10 mouse cellular contexts compared by ENCODE assay signal in the genomic region with DNA sequence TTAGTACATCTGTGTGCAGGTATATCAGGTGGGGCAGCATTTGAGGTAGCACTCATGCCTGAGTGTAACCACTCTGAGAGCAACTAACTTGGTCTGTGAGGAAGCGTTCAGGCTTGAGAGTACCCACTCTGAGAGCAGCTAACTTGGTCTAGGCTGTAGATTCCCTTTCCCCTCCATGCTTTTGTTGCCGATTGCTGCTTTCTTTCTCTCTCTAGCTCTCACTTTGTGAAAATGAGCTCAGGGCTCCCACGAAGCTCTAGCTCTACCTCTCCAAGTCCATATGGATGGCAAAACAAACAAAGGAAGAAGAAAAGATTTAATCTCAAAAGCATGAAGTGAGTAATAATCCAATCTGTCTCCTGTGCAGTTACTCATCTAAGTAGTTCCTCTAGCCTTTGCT.
DNase-seq lines count a peak whose midpoint lies in the region; ATAC-seq lines count a peak whose summit lies in the region.
"Had no signal": no experiment of that assay in that cellular context is flagged by ENCODE, and none has a peak within 500 bp of the region (broad histone marks: within the 10 kb centered on the region; RNA-seq: fewer than 3 reads in every experiment).

No protein-coding gene starts in this region.

- 30% methylated on average over 3 of the region's 3 CpGs for WGBS in heart, embryonic 15.5 days
- WGBS in heart, embryonic 10.5 days = 53% methylated on average over 3 of the region's 3 CpGs
- 25% methylated on average over 3 of the region's 3 CpGs for WGBS in forebrain, embryonic 15.5 days
- 45% methylated on average over 3 of the region's 3 CpGs for WGBS in neural tube, embryonic 15.5 days

- H3K4me3 ChIP-seq in heart, embryonic 15.5 days = peak overlapping the region; percentile 39
- H3K4me3 ChIP-seq in heart, embryonic 10.5 days = no peak overlapping the region
- peak overlapping the region; percentile 10; the same call in 1 of the 2 replicates for H3K4me3 ChIP-seq in forebrain, embryonic 15.5 days
- peak overlapping the region; percentile 21 for H3K4me3 ChIP-seq in neural tube, embryonic 15.5 days (replicated peaks)
- H3K4me3 ChIP-seq: erythroblast, embryonic 14.5 days had no signal

- peak overlapping the region; percentile 52; the same call in 1 of the 2 replicates for H3K27ac ChIP-seq in heart, embryonic 15.5 days
- no peak overlapping the region for H3K27ac ChIP-seq in heart, embryonic 10.5 days
- no peak overlapping the region for H3K27ac ChIP-seq in forebrain, embryonic 15.5 days (replicated peaks)
- no peak overlapping the region for H3K27ac ChIP-seq in neural tube, embryonic 15.5 days (replicated peaks)

- no peak for DNase-seq in heart, embryonic 10.5 days (ENCODE audit: low spot score)
- DNase-seq in retina, embryonic 14.5 days (ENCODE audit: low spot score) = peak; percentile 8
- DNase-seq in retina, postnatal 1 day = no peak
- no peak for DNase-seq in thymus, adult 18-20 months
- no peak for DNase-seq in lung, postnatal 25 days (ENCODE audit: low spot score)
- DNase-seq: thymus, postnatal 25 days had no signal

- no peaks in the 10 kb centered on the region for H3K9me3 ChIP-seq in heart, embryonic 15.5 days (replicated peaks)
- no peaks in the 10 kb centered on the region for H3K9me3 ChIP-seq in heart, embryonic 10.5 days
- H3K9me3 ChIP-seq in forebrain, embryonic 15.5 days = no peaks in the 10 kb centered on the region
- H3K9me3 ChIP-seq in neural tube, embryonic 15.5 days (replicated peaks) = no peaks in the 10 kb centered on the region

- ATAC-seq in heart, embryonic 15.5 days (replicated peaks; ENCODE audit: insufficient number of reproducible peaks, insufficient read depth, low FRiP score, low read depth) = no peak
- 0 out of 2 replicates have a peak, but pooled peaks have one; percentile 38 for ATAC-seq in forebrain, embryonic 15.5 days (replicated peaks)
- peak; percentile 50; the same call in 1 of the 2 replicates for ATAC-seq in neural tube, embryonic 15.5 days (ENCODE audit: low FRiP score)

- H3K36me3 ChIP-seq in heart, embryonic 15.5 days = no peaks in the 10 kb centered on the region
- no peaks in the 10 kb centered on the region for H3K36me3 ChIP-seq in heart, embryonic 10.5 days
- H3K36me3 ChIP-seq in forebrain, embryonic 15.5 days = no peaks in the 10 kb centered on the region
- no peaks in the 10 kb centered on the region for H3K36me3 ChIP-seq in neural tube, embryonic 15.5 days

- peaks cover 23% of the 10 kb centered on the region for H3K4me1 ChIP-seq in heart, embryonic 15.5 days (replicated peaks)
- H3K4me1 ChIP-seq in heart, embryonic 10.5 days = peaks cover 12% of the 10 kb centered on the region
- peaks cover 25% of the 10 kb centered on the region for H3K4me1 ChIP-seq in forebrain, embryonic 15.5 days
- no peaks in the 10 kb centered on the region for H3K4me1 ChIP-seq in neural tube, embryonic 15.5 days

- H3K9ac ChIP-seq in heart, embryonic 15.5 days = 0 out of 2 replicates have a peak overlapping the region, but pooled peaks have one; percentile 4
- H3K9ac ChIP-seq in forebrain, embryonic 15.5 days (replicated peaks) = no peak overlapping the region
- H3K9ac ChIP-seq in neural tube, embryonic 15.5 days (replicated peaks) = no peak overlapping the region

- no peaks in the 10 kb centered on the region for H3K27me3 ChIP-seq in heart, embryonic 15.5 days
- no peaks in the 10 kb centered on the region for H3K27me3 ChIP-seq in heart, embryonic 10.5 days (ENCODE audit: insufficient read depth, poor library complexity, severe bottlenecking)
- H3K27me3 ChIP-seq in forebrain, embryonic 15.5 days = no peaks in the 10 kb centered on the region
- H3K27me3 ChIP-seq in neural tube, embryonic 15.5 days (replicated peaks) = no peaks in the 10 kb centered on the region

- peak overlapping the region; percentile 26 for H3K4me2 ChIP-seq in heart, embryonic 15.5 days
- H3K4me2 ChIP-seq in forebrain, embryonic 15.5 days (replicated peaks) = no peak overlapping the region
- peak overlapping the region; percentile 15; the same call in 1 of the 2 replicates for H3K4me2 ChIP-seq in neural tube, embryonic 15.5 days
